Mouse (Mus musculus) T-helper 17 cell (primary cell): ENCODE data around the gene Gm3285.

Experiments used
- in situ Hi-C, 2 experiments: fragments of 300-600 bp; cut with MboI, MseI; formaldehyde crosslinking; loops; 1 replicate in 1 of 2; 2 replicates in 1 of 2; pipeline ENCODE4 v1.15.1; 2025; ENCODE audit warnings: high pct_unique_total_duplicates in 2 of 2

Gm3285 gene

DNA sequence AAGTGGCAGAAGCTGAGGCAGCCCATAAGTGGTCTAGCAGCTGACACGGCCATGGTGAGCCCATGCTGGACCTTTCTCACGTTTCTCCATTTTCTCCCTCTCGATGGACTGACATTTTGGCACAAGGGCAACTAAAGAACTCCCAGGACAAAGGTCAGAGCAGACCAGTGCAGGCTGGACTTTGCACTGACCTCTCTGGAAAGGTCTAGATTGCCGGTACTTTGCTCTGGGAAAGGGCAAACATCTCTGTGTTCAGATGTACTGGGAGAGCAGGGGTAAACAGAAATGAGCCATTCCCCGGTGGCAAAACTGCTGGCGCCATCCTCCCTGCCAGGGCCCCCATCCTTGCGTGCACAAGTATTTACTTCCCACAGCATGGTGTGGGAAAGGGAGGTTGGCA lies 38.4 kb downstream of the Gm3285 start:
- in situ Hi-C loops, result no loop called here

DNA sequence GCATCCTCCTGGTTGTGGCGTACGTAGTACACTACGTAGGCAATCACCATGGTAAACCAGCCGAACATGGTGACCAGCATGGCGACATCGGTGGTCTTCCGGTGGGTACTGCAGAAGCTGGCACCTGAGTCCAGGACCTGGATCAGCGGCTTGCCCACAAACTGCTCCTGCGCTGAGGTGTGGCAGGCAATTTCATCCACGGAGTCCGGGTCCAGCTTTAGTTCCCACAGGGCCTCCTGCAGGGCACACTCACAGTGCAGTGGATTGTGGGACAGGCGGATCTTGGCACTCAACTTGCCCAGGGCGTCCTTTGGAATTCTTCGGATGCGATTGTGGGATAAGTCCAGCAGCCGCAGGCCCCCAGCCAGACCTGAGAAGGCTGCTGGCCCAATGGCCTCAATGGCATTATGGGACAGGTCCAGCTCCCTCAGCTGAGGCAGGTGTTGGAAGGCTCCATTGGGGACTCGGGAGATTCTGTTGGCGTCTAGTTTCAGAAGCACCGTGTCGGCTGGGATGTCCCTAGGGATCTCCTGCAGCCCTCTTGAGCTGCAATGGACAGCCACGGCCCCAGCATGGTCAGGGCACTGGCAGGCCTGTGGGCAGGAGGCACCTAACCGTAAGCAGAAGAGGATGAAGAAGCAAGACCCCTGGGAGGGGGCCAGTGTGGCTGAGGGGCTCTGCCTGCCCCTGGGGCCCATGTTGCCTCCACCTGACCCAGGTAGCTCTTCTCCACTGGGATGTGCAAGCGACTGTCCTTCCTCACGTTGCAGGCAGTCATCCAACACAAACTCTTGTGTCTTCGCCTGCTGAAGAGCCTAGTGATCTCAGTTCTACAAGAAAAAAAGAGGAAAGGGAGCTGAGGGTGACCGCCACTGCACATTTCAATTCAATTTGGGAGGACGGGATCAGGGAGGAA lies 39.4 kb downstream of the Gm3285 start:
- in situ Hi-C loops, result no loop called here

DNA sequence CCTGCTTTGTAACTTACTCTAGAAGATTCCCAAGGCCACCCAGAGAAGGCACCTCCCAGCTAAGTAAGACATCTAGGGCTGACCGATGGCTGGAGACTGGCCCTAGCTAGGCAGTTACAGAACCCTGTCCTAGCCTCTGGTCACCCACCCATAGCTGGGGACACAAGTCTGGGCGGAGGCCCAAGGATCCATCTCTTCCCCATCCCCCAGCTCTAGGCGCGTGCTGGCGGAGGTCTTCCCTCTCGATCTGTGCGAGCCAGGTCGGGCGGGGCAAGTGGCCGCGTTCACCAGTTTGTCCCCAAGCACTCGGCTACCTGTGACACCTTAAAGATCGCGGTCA lies 40.1 kb downstream of the Gm3285 start:
- in situ Hi-C loops, result no loop called here

DNA sequence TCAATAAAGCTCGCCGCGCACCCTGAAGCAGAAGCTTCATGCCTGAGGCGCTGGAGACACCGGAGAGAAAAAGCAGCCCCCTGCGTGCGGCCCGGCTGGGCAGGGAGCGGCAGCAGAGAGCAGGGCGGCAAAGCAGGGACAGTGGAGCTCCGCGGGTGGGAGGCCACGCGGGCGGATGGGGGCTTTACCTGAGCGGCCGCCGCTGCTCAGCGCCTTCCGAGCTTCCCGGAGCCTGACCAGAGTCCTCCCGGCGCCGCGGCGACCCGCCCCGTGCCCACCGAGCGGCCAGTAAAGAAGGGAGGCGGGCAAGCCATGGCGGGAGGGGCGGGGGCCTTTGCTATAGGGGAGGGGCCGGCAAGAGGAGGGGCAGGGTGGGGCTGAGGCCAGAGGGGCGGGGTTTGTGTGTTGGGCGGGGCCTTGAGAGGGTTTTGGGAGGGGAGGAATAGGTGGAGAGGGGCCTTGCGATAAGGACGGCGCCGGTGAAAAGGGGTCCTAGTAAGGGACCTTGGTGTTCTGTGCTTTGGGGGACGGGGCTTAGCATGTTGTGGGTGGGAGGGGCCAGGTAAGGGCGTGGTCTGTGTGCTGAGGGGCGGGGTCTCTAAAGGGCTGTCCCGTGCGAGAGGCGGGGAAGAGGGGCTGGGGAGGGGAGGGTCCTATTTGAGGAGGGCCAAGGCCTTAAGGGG lies 40.6 kb downstream of the Gm3285 start, which contains the start of gene Lrrc3:
Gene Lrrc3 (minus strand): TSS at position 326 of the 683 bp plus-strand sequence.
- in situ Hi-C loops, result no loop called here

DNA sequence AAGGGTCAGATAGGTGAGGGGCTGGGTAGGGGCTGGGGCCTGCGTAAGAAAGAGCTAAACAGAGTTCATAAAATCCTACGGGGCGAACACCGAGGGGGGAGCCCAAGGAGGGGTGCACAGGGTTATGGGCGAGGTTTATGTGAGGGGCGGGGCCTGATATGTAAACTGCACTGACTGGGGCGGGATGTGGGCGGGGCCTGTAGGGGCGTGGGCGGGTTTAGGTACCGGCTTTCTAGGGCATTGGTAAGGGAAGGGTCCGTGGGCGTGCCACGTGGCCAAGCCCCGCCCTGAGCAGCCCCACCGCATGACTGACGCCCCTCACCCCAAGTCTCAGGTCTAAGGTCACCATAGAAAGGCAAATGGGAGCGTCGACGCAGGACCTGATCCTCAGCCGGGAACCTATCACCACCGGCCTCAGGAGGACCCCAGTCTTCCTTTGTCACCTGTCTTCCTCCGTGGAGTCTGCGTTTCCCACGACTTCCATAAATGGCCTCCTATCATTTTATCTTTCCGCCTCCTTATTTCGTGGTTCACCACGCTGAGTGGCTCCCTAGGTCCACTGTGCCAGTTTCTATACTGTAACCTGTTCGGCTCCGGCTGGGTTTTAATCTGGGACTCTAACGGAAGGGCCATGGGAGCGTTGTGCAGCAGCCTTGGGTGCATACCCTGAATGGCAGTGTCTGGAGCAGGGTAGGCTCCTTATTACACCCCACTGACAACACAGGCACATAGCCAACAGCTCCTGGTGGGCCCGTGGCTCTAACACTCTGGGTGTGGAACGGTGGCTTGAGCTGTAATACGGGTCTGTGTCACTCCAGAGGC lies 41.3 kb downstream of the Gm3285 start:
- in situ Hi-C loops, result no loop called here
